Mouse (Mus musculus) ES-E14 (cell line): ENCODE measurements around the gene Zfp36l2. TPM values are rescaled to one million over a fixed set of nuclear protein-coding genes. Genes with fewer than 3 reads are reported as not detected.

ENCODE experiments used
- DNase-seq: peaks from one replicate; pipeline ENCODE4 v3.0.0-alpha.2; 2013; ENCODE audit warnings: low read depth, low spot score
- H3K27ac ChIP-seq: 2 replicates; pipeline ENCODE4 v1.5.1; 2012; ENCODE audit warnings: low read depth, mild to moderate bottlenecking, low read length, moderate library complexity, mixed read lengths; ENCODE audit not compliant: poor library complexity, insufficient read depth, severe bottlenecking
- H3K36me3 ChIP-seq: 2 replicates; pipeline ENCODE4 v1.6.1; 2012; ENCODE audit warnings: mild to moderate bottlenecking, low read length, moderate library complexity, mixed read lengths; ENCODE audit not compliant: control insufficient read depth, poor library complexity, insufficient read depth, severe bottlenecking
- H3K4me1 ChIP-seq, 2 experiments: fragments of 150-350 bp in 1 of 2; sonication (generic) in 1 of 2; 2 replicates each; pipeline ENCODE4 v1.6.1; 2012; ENCODE audit warnings: low read length in 2 of 2, mild to moderate bottlenecking in 1 of 2, mixed read lengths in 1 of 2; ENCODE audit not compliant: control insufficient read depth in 2 of 2, insufficient read depth in 2 of 2, poor library complexity in 1 of 2
- H3K4me3 ChIP-seq, 2 experiments: fragments of 150-350 bp in 1 of 2; sonication (generic) in 1 of 2; 2 replicates each; pipeline ENCODE4 v1.5.1; 2012; ENCODE audit warnings: low read length in 2 of 2, low read depth in 1 of 2, mild to moderate bottlenecking in 1 of 2, mixed read lengths in 1 of 2; ENCODE audit not compliant: insufficient read depth in 1 of 2, poor library complexity in 1 of 2, severe bottlenecking in 1 of 2
- H3K9ac ChIP-seq: 2 replicates; pipeline ENCODE4 v1.6.1; 2012; ENCODE audit warnings: low read depth, mild to moderate bottlenecking, low read length, mixed read lengths; ENCODE audit not compliant: poor library complexity, insufficient read depth, severe bottlenecking
- H3K9me3 ChIP-seq: fragments of 150-350 bp; sonication (generic); 2 replicates; pipeline ENCODE4 v1.6.1; 2012; ENCODE audit warnings: low read depth, mild to moderate bottlenecking, low read length; ENCODE audit not compliant: control insufficient read depth, insufficient read depth
- CHD2 ChIP-seq: IDR thresholded peaks from 2 replicates; pipeline ENCODE4 v1.6.1; 2014; ENCODE audit warnings: mild to moderate bottlenecking, low read depth, low read length, inconsistent platforms
- HCFC1 ChIP-seq: IDR thresholded peaks from 2 replicates; pipeline ENCODE4 v1.6.1; 2012; ENCODE audit warnings: low read length, inconsistent platforms, borderline replicate concordance; ENCODE audit not compliant: insufficient read depth
- MAFK ChIP-seq: IDR thresholded peaks from 2 replicates; pipeline ENCODE4 v1.6.1; 2014; ENCODE audit warnings: mild to moderate bottlenecking, low read depth, low read length, inconsistent platforms; ENCODE audit not compliant: insufficient read depth
- ZC3H11A ChIP-seq: IDR thresholded peaks from 2 replicates; pipeline ENCODE4 v1.6.1; 2012; ENCODE audit warnings: low read depth, mild to moderate bottlenecking, inconsistent platforms, low read length, borderline replicate concordance
- ZNF384 ChIP-seq: IDR thresholded peaks from 2 replicates; pipeline ENCODE4 v1.6.1; 2012; ENCODE audit warnings: low read depth, low read length, inconsistent platforms
- in situ Hi-C, 2 experiments: fragments of 600-800 bp; cut with MboI; formaldehyde crosslinking; loops; one replicate each; pipeline ENCODE4 v1.15.1; 2025; ENCODE audit warnings: low sequenced_read_pairs in 2 of 2, inconsistent platforms in 1 of 2; ENCODE audit not compliant: unreplicated experiment in 2 of 2
- total RNA-seq: library from RNA; depleted of rRNA; stranded (reverse); fragments of 300-350 nt; gene quantifications from 2 replicates; pipeline ENCODE4 v1.2.3, GENCODE M21; 2012

Zfp36l2 gene
- total RNA-seq, 1 experiment = 12.6 TPM

GRCm38 (mm10) chr17:84181502-84182310, 6.0 kb downstream of the Zfp36l2 start:
- H3K4me1 ChIP-seq = peaks cover 7 to 33% of the 10 kb centered on the region in 2 experiments
- peak overlapping the region; percentile 7; the same call in 1 of the 2 replicates for H3K9ac ChIP-seq
- in situ Hi-C loops = no loop called here
- H3K4me3 ChIP-seq = peak overlapping the region; percentile 34 to 35; a peak in 3 of 4 replicates
- no peak for DNase-seq
- H3K9me3 ChIP-seq = no peaks in the 10 kb centered on the region
- H3K36me3 ChIP-seq = peaks cover 18% of the 10 kb centered on the region
- TF ChIP-seq HCFC1 = no peak
- no peak for TF ChIP-seq MAFK
- no peak for TF ChIP-seq ZC3H11A
- no peak for TF ChIP-seq ZNF384
- TF ChIP-seq CHD2 = no peak
- H3K27ac ChIP-seq = peak overlapping the region; percentile 11; the same call in 1 of the 2 replicates

- Histone ChIP-seq H3K36me3 (peaks cover 10% of the 10 kb centered on the region), H3K4me1 (peaks cover 7 to 33% of the 10 kb centered on the region in 2 experiments), H3K27ac (peak overlapping the region; percentile 11; the same call in 1 of the 2 replicates), H3K9me3 (no peaks in the 10 kb centered on the region), H3K9ac (peak overlapping the region; percentile 4; the same call in 1 of the 2 replicates), H3K4me3 (peak overlapping the region; percentile 34 to 35; a peak in 3 of 4 replicates)
- in situ Hi-C loops = no loop called here
- TF ChIP-seq MAFK = no peak
- TF ChIP-seq ZNF384 = no peak
- TF ChIP-seq HCFC1 = no peak
- TF ChIP-seq ZC3H11A = no peak
- TF ChIP-seq CHD2 = no peak
- no peak for DNase-seq
Observed at GRCm38 (mm10) chr17:84180715-84181501, 6.8 kb downstream of the Zfp36l2 start.

- in situ Hi-C loops = no loop called here
- peaks cover 7 to 33% of the 10 kb centered on the region in 2 experiments for H3K4me1 ChIP-seq
- DNase-seq = no peak
Observed at GRCm38 (mm10) chr17:84179973-84180365, 7.8 kb downstream of the Zfp36l2 start.

DNA sequence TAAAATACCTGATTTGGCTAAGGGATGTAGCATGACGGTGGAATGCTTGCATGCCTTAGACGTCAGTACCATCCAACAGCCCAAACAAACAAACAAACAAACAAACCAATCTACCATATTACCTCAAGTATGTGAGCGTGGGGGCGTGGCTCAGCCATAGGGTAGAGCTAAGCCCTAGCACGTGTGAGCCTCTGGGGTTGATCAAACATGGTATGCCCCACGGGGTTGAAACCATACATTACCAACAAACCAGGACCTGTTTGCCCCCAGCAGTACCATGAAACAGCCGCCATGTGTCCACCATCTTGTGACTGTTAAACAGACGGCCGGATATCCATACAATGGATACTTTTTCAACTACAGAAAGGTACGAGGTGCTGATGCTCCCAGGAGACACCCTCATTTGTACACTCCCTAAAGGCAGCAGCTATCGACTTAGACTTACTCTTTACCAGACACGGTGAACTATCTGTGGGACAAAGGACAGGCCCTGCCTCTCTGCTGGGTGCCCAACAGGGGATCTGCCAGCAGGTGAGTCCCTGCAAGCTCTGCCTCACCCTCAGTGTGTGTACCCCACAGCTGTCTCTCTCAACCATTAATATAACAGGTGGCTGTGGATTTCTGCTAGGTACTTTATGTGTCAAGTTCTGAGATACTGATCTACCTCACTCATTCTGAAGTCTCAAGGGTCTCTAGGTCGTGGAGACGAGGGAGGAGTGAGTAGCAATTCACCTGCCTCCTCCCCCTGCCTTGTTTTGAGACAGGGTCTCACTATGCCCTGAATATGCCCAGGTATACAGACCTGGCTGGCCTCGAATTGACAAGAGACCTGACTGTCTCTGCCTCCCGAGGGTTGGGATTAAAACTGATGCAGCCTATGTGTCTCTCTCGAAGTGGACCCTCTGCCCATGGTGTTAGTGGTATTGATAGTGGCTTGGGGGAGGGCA, 8.4 kb downstream of the Zfp36l2 start:
- no peak for DNase-seq
- in situ Hi-C loops = no loop called here
- Histone ChIP-seq H3K36me3 (no peaks in the 10 kb centered on the region), H3K9ac (no peak overlapping the region), H3K27ac (no peak overlapping the region), H3K4me1 (peaks cover 7 to 33% of the 10 kb centered on the region in 2 experiments), H3K9me3 (no peaks in the 10 kb centered on the region), H3K4me3 (no peak overlapping the region)
- TF ChIP-seq ZNF384 (no peak), MAFK (no peak), HCFC1 (no peak), CHD2 (no peak), ZC3H11A (no peak)

More at GRCm38 (mm10) chr17:84179973-84180365, 7.8 kb downstream of the Zfp36l2 start:
- TF ChIP-seq ZC3H11A (no peak), CHD2 (no peak), HCFC1 (no peak), MAFK (no peak), ZNF384 (no peak)
- Histone ChIP-seq H3K4me3 (no peak overlapping the region), H3K36me3 (peaks cover 2% of the 10 kb centered on the region; the same call in 1 of the 2 replicates), H3K27ac (no peak overlapping the region), H3K9ac (no peak overlapping the region), H3K9me3 (no peaks in the 10 kb centered on the region)
